Mouse (Mus musculus) heart, adult 2 months (tissue): Measurements from ENCODE around the gene Efemp2. TPM values are rescaled to one million over a fixed set of nuclear protein-coding genes. Genes with fewer than 3 reads are reported as not detected.

Source experiments
- DNase-seq, 2 experiments: peaks; one replicate each; pipeline ENCODE4 v3.0.0; 2021
- H3K27ac ChIP-seq: fragments of 200-600 bp; 2 replicates; pipeline ENCODE4 v1.8.1; 2022
- H3K27me3 ChIP-seq: fragments of 200-500 bp; 2 replicates; pipeline ENCODE4 v1.6.1; 2012; ENCODE audit warnings: mild to moderate bottlenecking, low read length, inconsistent platforms, mixed read lengths; ENCODE audit not compliant: control insufficient read depth, insufficient read depth
- H3K36me3 ChIP-seq: fragments of 200-500 bp; 2 replicates; pipeline ENCODE4 v1.6.1; 2012; ENCODE audit warnings: low read length, inconsistent platforms; ENCODE audit not compliant: control insufficient read depth, insufficient read depth
- H3K4me1 ChIP-seq: fragments of 200-500 bp; 2 replicates; pipeline ENCODE4 v1.6.1; 2011; ENCODE audit warnings: low read length; ENCODE audit not compliant: control insufficient read depth, insufficient read depth
- H3K4me3 ChIP-seq: fragments of 200-600 bp; 2 replicates; pipeline ENCODE4 v1.8.1; 2022
- H3K79me2 ChIP-seq: fragments of 200-500 bp; replicated peaks from 2 replicates; pipeline ENCODE4 v1.6.1; 2012; ENCODE audit warnings: mild to moderate bottlenecking, inconsistent platforms, low read length, moderate library complexity, mixed read lengths; ENCODE audit not compliant: control insufficient read depth, insufficient read depth
- H3K9ac ChIP-seq: fragments of 200-500 bp; 2 replicates; pipeline ENCODE4 v1.6.1; 2012; ENCODE audit warnings: low read depth, mild to moderate bottlenecking, control low read depth, inconsistent platforms, low read length, mixed read lengths
- CTCF ChIP-seq: fragments of 200-600 bp; IDR thresholded peaks from 2 replicates; pipeline ENCODE4 v1.8.1; 2022; ENCODE audit warnings: antibody characterized with exemption, mild to moderate bottlenecking, moderate library complexity
- EP300 ChIP-seq: fragments of 200-500 bp; IDR thresholded peaks from 2 replicates; pipeline ENCODE4 v1.6.1; 2011; ENCODE audit warnings: low read depth, low read length, control low read depth; ENCODE audit not compliant: insufficient read depth
- POLR2A ChIP-seq: fragments of 200-500 bp; IDR thresholded peaks from 2 replicates; pipeline ENCODE4 v1.6.1; 2011; ENCODE audit warnings: mild to moderate bottlenecking, low read depth, low read length, control low read depth; ENCODE audit not compliant: insufficient read depth
- WGBS: fragments of 180-500 bp; shearing (Covaris S2); methylation state at CpG from one replicate; pipeline ENCODE4 v1.1.7; 2018; 5-methylcytosine and 5-hydroxymethylcytosine counted together
- intact Hi-C: fragments of 180-260 bp; cut with DNase I; formaldehyde crosslinking; loops from one replicate; pipeline ENCODE4 v1.15.1; 2025
- long read RNA-seq: library from polyadenylated mRNA; stranded (forward); transcript quantifications from one replicate; pipeline ENCODE4 v2.0.0, GENCODE M21; 2021
- polyA plus RNA-seq: library from polyadenylated mRNA; depleted of rRNA; stranded (reverse); fragments of >200 nt; gene quantifications from 2 replicates; pipeline ENCODE4 v1.2.3, GENCODE M21; 2012; rRNA removed
- total RNA-seq, 2 experiments: library from RNA; stranded (reverse); gene quantifications; 2 replicates each; pipeline ENCODE4 v1.2.3; 2021

The Efemp2 gene
- total RNA-seq (10 to 100 TPM in 1 of 2 experiments, 1 to 10 TPM in 1; 8.2 to 10.3 TPM), polyA plus RNA-seq (33.6 and 36.3 TPM in 2 replicates)
- long read RNA-seq, transcript Efemp2-204 (11 exons, 1,557 nt), result major isoform, 7 of 13 reads
- long read RNA-seq, partial matches to known transcripts, result 0 of 13 reads
- long read RNA-seq, other reads (novel, unspliced or antisense), result 4 of 13 reads

DNA sequence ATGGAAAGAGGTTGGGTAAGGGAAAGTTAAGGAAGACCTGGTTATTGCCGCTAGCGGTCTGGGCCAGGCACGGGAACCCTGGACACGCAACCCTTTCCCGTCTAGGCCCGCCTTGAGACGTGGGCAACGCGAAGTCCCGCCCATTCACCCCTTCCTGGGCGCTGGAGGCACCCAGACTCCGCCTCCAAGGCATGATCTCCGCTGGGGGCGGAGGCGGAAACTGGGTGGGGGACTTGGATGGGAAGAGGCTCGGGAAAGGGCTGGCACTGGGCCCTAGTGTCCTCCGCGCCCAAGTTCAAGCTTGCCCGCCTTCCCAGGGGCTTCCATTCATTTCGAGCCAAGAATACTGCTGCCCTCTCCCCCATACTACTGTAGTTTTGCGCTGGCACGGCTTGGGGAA is at the start of gene Efemp2:
Gene Efemp2 (plus strand): TSS at position 235 of the 400 bp plus-strand sequence.
- peak within 1 kb of the TSS; percentile 77 for H3K9ac ChIP-seq
- TF ChIP-seq CTCF (no peak), POLR2A (peak; percentile 65)
- H3K79me2 ChIP-seq, result no peaks in the 10 kb centered on the region
- H3K36me3 ChIP-seq, result no peaks in the 10 kb centered on the region
- no peaks in the 10 kb centered on the region for H3K4me1 ChIP-seq
- WGBS, result 2% methylated on average over 22 of the region's 22 CpGs
- intact Hi-C loops, result loop anchor here (1.0 kb wide), 1 partner anchor 14 kb away; no protein-coding TSS in a partner anchor
- H3K27me3 ChIP-seq, result no peaks in the 10 kb centered on the region
- peak within 1 kb of the TSS; percentile 57 for H3K4me3 ChIP-seq
- peak within 1 kb of the TSS; percentile 76 for H3K27ac ChIP-seq
- DNase-seq, result peak; percentile 89 to 90

DNA sequence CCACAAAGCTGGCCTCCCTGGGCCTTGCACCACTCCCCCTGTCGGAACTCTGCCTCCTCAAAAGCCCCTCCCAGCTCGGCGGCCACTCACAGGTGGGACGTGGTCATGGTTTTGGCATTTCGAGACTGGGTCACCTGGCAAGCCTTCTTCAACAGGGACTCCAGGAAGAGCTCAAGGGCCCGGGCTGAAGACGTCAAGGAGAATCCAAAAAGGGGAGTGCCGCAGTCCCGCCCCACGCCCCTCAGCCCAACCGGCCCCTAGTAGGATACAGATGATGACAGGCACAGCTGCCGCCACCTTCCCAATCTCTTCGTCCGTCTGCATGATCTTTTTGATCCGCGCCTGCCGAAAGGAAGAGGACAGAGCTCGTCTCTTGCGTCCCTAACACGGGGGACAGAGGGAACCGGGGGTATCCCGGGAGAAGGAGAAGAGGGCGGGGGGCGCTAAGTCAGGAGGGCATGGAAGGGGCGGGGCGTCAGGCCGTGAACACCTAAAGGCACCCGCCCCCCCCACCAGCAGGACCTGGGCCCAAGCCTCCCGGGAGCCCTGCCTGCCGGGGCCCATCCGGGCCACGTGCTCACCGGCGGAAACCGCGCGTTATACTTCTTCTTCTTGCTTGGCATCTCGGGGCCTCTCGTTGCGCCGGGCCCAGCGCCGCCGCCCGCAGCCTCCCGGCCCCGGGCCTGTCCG is 49.5 kb upstream of the Efemp2 start:
- peak overlapping the region; percentile 92 for H3K4me3 ChIP-seq
- H3K9ac ChIP-seq, result peak overlapping the region; percentile 80
- peak overlapping the region; percentile 90 for H3K27ac ChIP-seq
- no peaks in the 10 kb centered on the region for H3K27me3 ChIP-seq
- under 1% methylated on average over 42 of the region's 48 CpGs for WGBS
- H3K4me1 ChIP-seq, result peaks cover 15% of the 10 kb centered on the region
- H3K36me3 ChIP-seq, result peaks cover 7% of the 10 kb centered on the region
- H3K79me2 ChIP-seq, result peaks cover 6% of the 10 kb centered on the region; the same call in 1 of the 2 replicates
- TF ChIP-seq CTCF (no peak), POLR2A (0 out of 2 replicates have a peak, but pooled peaks have one; percentile 9)
- DNase-seq, result no peak
- intact Hi-C loops, result loop anchor here (2.0 kb wide), 1 partner anchor 35 kb away; the partner anchor contains the start of gene Sart1

DNA sequence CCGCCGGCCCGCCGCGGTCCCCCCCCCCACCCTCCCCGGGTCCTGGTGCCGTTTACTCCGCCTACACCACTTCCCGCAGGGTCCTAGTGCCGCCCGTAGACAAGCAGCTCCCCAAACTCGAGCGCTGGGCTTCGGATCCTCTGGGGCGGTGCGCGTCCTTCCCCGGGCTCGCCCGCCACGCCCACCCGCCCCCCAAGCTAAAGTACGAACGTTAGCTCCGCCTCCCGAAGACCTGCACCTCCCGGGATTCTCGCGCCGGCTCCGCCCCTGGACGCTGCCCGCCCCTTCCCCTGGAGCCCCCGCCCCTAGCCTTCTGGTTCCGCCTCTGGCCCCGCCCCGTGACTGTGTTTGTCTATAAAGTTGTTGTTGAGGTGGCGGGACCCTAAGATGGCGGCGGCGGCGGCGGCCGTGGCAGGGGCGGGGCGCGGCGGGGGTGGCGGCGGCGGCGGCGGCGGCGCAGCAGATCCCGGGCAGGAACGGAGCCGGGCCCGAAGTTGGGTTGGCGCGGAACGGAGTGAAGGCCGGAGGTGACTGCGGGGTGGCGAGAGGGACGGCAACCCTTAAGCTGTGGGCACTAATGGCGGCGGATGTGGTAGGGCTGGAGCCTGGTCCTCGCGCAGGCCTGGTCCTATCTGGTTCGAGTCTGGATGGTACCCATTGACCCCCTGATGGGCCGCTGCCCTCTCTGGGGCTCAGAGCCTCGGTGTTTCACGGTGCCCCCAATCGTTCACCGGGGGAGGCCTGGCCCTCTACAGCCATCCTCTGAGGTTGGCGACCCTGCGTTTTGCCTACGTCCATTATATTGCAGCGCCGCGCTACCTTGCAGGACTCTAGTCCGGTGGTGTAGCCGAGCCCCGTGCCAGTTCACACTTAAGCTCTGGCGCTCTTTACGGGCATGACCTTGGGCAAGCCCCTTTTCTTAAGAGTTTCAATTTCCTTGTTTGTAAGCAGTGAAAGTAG is 48.7 kb upstream of the Efemp2 start, which contains the start of the genes Drap1 and AI837181:
Gene Drap1 (minus strand): TSS at position 198 of the 960 bp plus-strand sequence.
Gene AI837181 (plus strand): TSS at position 363 of the 960 bp plus-strand sequence.
- peaks cover 6% of the 10 kb centered on the region; the same call in 1 of the 2 replicates for H3K79me2 ChIP-seq
- no peaks in the 10 kb centered on the region for H3K27me3 ChIP-seq
- peak within 1 kb of the TSS; percentile 97 for H3K27ac ChIP-seq
- peaks cover 15% of the 10 kb centered on the region for H3K4me1 ChIP-seq
- peak within 1 kb of the TSS; percentile 96 for H3K9ac ChIP-seq
- TF ChIP-seq EP300, result no peak
- no peak for TF ChIP-seq CTCF
- 0 out of 2 replicates have a peak, but pooled peaks have one; percentile 4 for TF ChIP-seq POLR2A
- peaks cover 2% of the 10 kb centered on the region for H3K36me3 ChIP-seq
- DNase-seq, result peak; percentile 93 to 94
- intact Hi-C loops, result loop anchor here (1.0 to 2.0 kb wide), 2 partner anchors 36 to 63 kb away; partner anchors contain the start of genes Mus81 and Sart1
- whole genome bisulfite sequencing, result under 1% methylated on average over 84 of the region's 87 CpGs
- peak within 1 kb of the TSS; percentile 95 for H3K4me3 ChIP-seq

DNA sequence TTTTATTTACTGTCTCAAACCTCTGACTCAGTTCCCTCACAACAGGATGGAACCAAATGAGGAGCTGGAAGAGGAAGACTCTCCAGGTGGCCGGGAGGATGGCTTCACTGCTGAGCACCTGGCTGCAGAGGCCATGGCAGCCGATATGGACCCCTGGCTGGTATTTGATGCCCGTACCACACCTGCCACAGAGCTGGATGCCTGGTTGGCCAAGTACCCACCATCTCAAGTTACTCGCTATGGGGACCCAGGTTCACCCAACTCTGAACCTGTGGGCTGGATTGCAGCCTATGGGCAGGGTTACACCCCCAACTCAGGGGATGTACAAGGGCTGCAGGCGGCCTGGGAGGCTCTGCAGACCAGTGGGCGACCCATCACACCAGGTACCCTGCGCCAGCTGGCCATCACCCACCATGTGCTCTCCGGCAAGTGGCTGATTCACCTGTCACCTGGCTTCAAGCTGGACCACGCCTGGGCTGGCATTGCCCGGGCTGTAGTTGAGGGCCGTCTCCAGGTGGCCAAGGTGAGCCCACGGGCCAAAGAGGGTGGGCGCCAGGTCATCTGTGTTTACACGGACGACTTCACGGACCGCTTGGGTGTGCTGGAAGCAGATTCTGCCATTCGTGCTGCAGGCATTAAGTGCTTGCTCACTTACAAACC is 47.7 kb upstream of the Efemp2 start:
- H3K79me2 ChIP-seq, result peaks cover 6% of the 10 kb centered on the region; the same call in 1 of the 2 replicates
- TF ChIP-seq EP300 (no peak), CTCF (no peak), POLR2A (no peak)
- H3K4me3 ChIP-seq, result peak overlapping the region; percentile 95
- H3K4me1 ChIP-seq, result peaks cover 15% of the 10 kb centered on the region
- peaks cover 2% of the 10 kb centered on the region for H3K36me3 ChIP-seq
- DNase-seq, result peak in 1 of 2 experiments; percentile 26
- H3K27ac ChIP-seq, result peak overlapping the region; percentile 97
- H3K9ac ChIP-seq, result peak overlapping the region; percentile 96
- intact Hi-C loops, result loop anchor here (1.0 to 2.0 kb wide), 2 partner anchors 37 to 62 kb away; partner anchors contain the start of genes Mus81 and Sart1
- 83% methylated on average over 18 of the region's 18 CpGs for WGBS
- H3K27me3 ChIP-seq, result no peaks in the 10 kb centered on the region

DNA sequence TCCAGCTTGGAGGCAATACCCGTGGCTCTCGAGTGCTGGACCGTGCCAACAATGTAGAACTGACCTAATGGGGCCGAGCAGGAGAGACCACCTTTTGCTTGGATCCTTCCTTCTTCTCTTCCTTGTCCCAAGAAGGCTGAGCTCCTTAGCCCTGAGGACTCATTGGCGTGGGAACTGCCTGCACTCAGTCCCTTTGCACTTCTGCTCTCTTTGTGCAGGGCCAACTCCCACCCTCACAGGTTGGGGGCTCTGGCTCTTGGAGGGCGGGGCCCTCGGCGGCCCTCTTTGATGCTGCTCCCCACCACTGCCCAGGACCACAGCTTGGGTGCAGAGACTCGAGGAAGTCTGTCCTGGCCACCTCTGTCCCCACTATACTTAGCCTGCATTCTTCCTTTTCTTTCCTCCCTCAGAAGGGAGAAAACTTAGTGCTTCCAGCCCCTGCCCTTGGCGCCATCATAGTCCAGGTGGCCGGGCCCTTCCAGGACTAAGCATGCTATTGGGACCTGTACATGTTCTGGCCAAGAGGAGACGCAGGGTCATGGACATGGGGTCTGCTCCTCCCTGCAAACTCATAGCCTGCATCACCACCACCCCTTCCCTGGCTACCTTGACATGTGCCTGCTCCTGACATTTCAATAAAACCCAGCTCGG is 47.0 kb upstream of the Efemp2 start:
- peaks cover 2% of the 10 kb centered on the region for H3K36me3 ChIP-seq
- no peak overlapping the region for H3K27ac ChIP-seq
- TF ChIP-seq CTCF (no peak), POLR2A (0 out of 2 replicates have a peak, but pooled peaks have one; percentile 5), EP300 (no peak)
- peaks cover 15% of the 10 kb centered on the region for H3K4me1 ChIP-seq
- H3K27me3 ChIP-seq, result no peaks in the 10 kb centered on the region
- intact Hi-C loops, result no loop called here
- WGBS, result 84% methylated on average over 13 of the region's 13 CpGs
- H3K79me2 ChIP-seq, result peaks cover 6% of the 10 kb centered on the region; the same call in 1 of the 2 replicates
- no peak overlapping the region for H3K4me3 ChIP-seq
- no peak overlapping the region for H3K9ac ChIP-seq
- DNase-seq, result no peak
